7 mouse cellular contexts compared by ENCODE assay signal in genomic region chr7:49437901-49438300, GRCm38 (mm10).
A peak's percentile ranks its signal among the peaks of the same experiment; 100 is the strongest.
DNase-seq lines count a peak whose midpoint lies in the region; ATAC-seq and TF ChIP-seq lines count a peak whose summit lies in the region.

No protein-coding gene starts in this region.

- TF ChIP-seq CTCF in thymus, adult 2 months (IDR thresholded peaks at IDR 0.05; ENCODE audit: borderline replicate concordance, control insufficient read depth, extremely low read depth, insufficient read depth, low read length, poor library complexity) = no peak

- H3K27me3 ChIP-seq in kidney, embryonic 15.5 days = no peaks in the 10 kb centered on the region
- H3K27me3 ChIP-seq in thymus, adult 2 months (ENCODE audit: control insufficient read depth, insufficient read depth, low read length) = no peaks in the 10 kb centered on the region

- DNase-seq in kidney, adult 8-10 months = no peak
- peak; percentile 83 for DNase-seq in embryo, embryonic 11 days
- peak; percentile 59 to 68 for DNase-seq in frontal cortex, postnatal 36 days (ENCODE audit: low spot score in 2 of 2)
- peak; percentile 43 for DNase-seq in lung, postnatal 25 days (ENCODE audit: low spot score)
- no peak for DNase-seq in spleen, postnatal 14 days (ENCODE audit: low spot score in 2 of 2)
- no peak for DNase-seq in thymus, adult 2 months

- H3K4me3 ChIP-seq in kidney, embryonic 15.5 days (replicated peaks) = no peak overlapping the region
- H3K4me3 ChIP-seq in thymus, adult 2 months (ENCODE audit: control insufficient read depth, insufficient read depth, low read length) = no peak overlapping the region

- H3K9ac ChIP-seq in kidney, embryonic 15.5 days = no peak overlapping the region

- H3K9me3 ChIP-seq in kidney, embryonic 15.5 days (replicated peaks) = no peaks in the 10 kb centered on the region

- peaks cover 17% of the 10 kb centered on the region for H3K4me1 ChIP-seq in kidney, embryonic 15.5 days
- no peaks in the 10 kb centered on the region for H3K4me1 ChIP-seq in thymus, adult 2 months (replicated peaks; ENCODE audit: control insufficient read depth, insufficient read depth, low read length)

- TF ChIP-seq POLR2A in thymus, adult 2 months (IDR thresholded peaks at IDR 0.05; ENCODE audit: control insufficient read depth, extremely low read depth, insufficient read depth, low read length, poor library complexity) = no peak

- H3K36me3 ChIP-seq in kidney, embryonic 15.5 days = no peaks in the 10 kb centered on the region
- H3K36me3 ChIP-seq in thymus, adult 2 months (ENCODE audit: control insufficient read depth, insufficient read depth, low read length) = no peaks in the 10 kb centered on the region

- peak overlapping the region; percentile 49 for H3K27ac ChIP-seq in kidney, embryonic 15.5 days
- H3K27ac ChIP-seq in thymus, adult 2 months (ENCODE audit: control insufficient read depth, insufficient read depth, low read length) = no peak overlapping the region

- WGBS in kidney, embryonic 15.5 days = 17% methylated on average over 11 of the region's 11 CpGs
- WGBS in thymus, adult 2 months = 90% methylated on average over 11 of the region's 11 CpGs

- no peak overlapping the region for H3K4me2 ChIP-seq in kidney, embryonic 15.5 days

- ATAC-seq in kidney, embryonic 15.5 days (replicated peaks; ENCODE audit: low FRiP score) = peak; percentile 68

Comparison
In these comparisons a context has a peak if more than half of its experiments do, and no peak if none do; other contexts are left out.
1. DNase-seq: peak in embryo, embryonic 11 days (single experiment), frontal cortex, postnatal 36 days (2 of 2) and lung, postnatal 25 days (single experiment); none in kidney, adult 8-10 months (0 of 2), spleen, postnatal 14 days (0 of 2) and thymus, adult 2 months (single experiment).